Mouse (Mus musculus): ENCODE data around the gene Ube2e1. TPM values are rescaled to one million over a fixed set of nuclear protein-coding genes. Genes with fewer than 3 reads are reported as not detected.
"Not testable (repeated sequence)": the region's sequence is repeated elsewhere in the genome, so short reads cannot be mapped to it uniquely, and the experiment has no call there.

The Ube2e1 gene
- polyA plus RNA-seq, 1 experiment from 2014 or later: 48.1 TPM

GRCm38 (mm10) chr14:18242638-18243130, 89.0 kb downstream of the Ube2e1 start:
- WGBS: 87% methylated on average over 21 of the region's 21 CpGs
- Histone ChIP-seq H3K27ac (replicated peaks; ENCODE audit: low read depth, low read length) (no peak overlapping the region), H3K4me2 (ENCODE audit: low read depth, low read length) (no peak overlapping the region), H3K36me3 (ENCODE audit: control insufficient read depth, insufficient read depth, low read length) (no peaks in the 10 kb centered on the region), H3K4me3 (ENCODE audit: low read depth, low read length) (no peak overlapping the region), H3K9ac (ENCODE audit: low read depth, low read length) (no peak overlapping the region), H3K9me3 (ENCODE audit: control insufficient read depth, low read length) (0 out of 2 replicates have a peak, but pooled peaks cover 3% of the 10 kb centered on the region), H3K27me3 (replicated peaks; ENCODE audit: control insufficient read depth, insufficient read depth, low read length) (no peaks in the 10 kb centered on the region), H3K4me1 (ENCODE audit: control insufficient read depth, insufficient read depth, low read length) (no peaks in the 10 kb centered on the region)
- DNase-seq (ENCODE audit: low spot score) (no peak), ATAC-seq (ENCODE audit: low read depth) (no peak)

- WGBS: 88% methylated on average over 4 of the region's 4 CpGs
- H3K27me3 ChIP-seq (replicated peaks; ENCODE audit: control insufficient read depth, insufficient read depth, low read length): no peaks in the 10 kb centered on the region
- H3K9me3 ChIP-seq (ENCODE audit: control insufficient read depth, low read length): 0 out of 2 replicates have a peak, but pooled peaks cover 3% of the 10 kb centered on the region
- no peaks in the 10 kb centered on the region for H3K36me3 ChIP-seq (ENCODE audit: control insufficient read depth, insufficient read depth, low read length)
- DNase-seq (ENCODE audit: low spot score) (no peak), ATAC-seq (ENCODE audit: low read depth) (no peak)
- H3K4me3 ChIP-seq (ENCODE audit: low read depth, low read length): no peak overlapping the region
- H3K27ac ChIP-seq (replicated peaks; ENCODE audit: low read depth, low read length): no peak overlapping the region
- no peaks in the 10 kb centered on the region for H3K4me1 ChIP-seq (ENCODE audit: control insufficient read depth, insufficient read depth, low read length)
- H3K4me2 ChIP-seq (ENCODE audit: low read depth, low read length): no peak overlapping the region
- H3K9ac ChIP-seq (ENCODE audit: low read depth, low read length): no peak overlapping the region
Observed at GRCm38 (mm10) chr14:18241786-18242185, 89.9 kb downstream of the Ube2e1 start.

GRCm38 (mm10) chr14:18240132-18240531, 91.5 kb downstream of the Ube2e1 start:
- Histone ChIP-seq H3K4me1 (ENCODE audit: control insufficient read depth, insufficient read depth, low read length) (no peaks in the 10 kb centered on the region), H3K36me3 (ENCODE audit: control insufficient read depth, insufficient read depth, low read length) (no peaks in the 10 kb centered on the region), H3K9ac (ENCODE audit: low read depth, low read length) (no peak overlapping the region), H3K27me3 (replicated peaks; ENCODE audit: control insufficient read depth, insufficient read depth, low read length) (no peaks in the 10 kb centered on the region), H3K4me2 (ENCODE audit: low read depth, low read length) (no peak overlapping the region), H3K27ac (replicated peaks; ENCODE audit: low read depth, low read length) (no peak overlapping the region), H3K4me3 (ENCODE audit: low read depth, low read length) (no peak overlapping the region), H3K9me3 (ENCODE audit: control insufficient read depth, low read length) (0 out of 2 replicates have a peak, but pooled peaks cover 3% of the 10 kb centered on the region)
- DNase-seq (ENCODE audit: low spot score): no peak
- no peak for ATAC-seq (ENCODE audit: low read depth)
- 50% methylated on average over 7 of the region's 7 CpGs for WGBS

- WGBS: under 1% methylated on average over 27 of the region's 66 CpGs
- Histone ChIP-seq H3K36me3 (ENCODE audit: control insufficient read depth, insufficient read depth, low read length) (no peaks in the 10 kb centered on the region), H3K4me1 (ENCODE audit: control insufficient read depth, insufficient read depth, low read length) (0 out of 2 replicates have a peak, but pooled peaks cover 5% of the 10 kb centered on the region), H3K9ac (ENCODE audit: low read depth, low read length) (peak within 1 kb of the TSS; percentile 77), H3K27ac (replicated peaks; ENCODE audit: low read depth, low read length) (peak within 1 kb of the TSS; percentile 94), H3K9me3 (ENCODE audit: control insufficient read depth, low read length) (no peaks in the 10 kb centered on the region), H3K27me3 (replicated peaks; ENCODE audit: control insufficient read depth, insufficient read depth, low read length) (no peaks in the 10 kb centered on the region), H3K4me3 (ENCODE audit: low read depth, low read length) (peak within 1 kb of the TSS; percentile 88), H3K4me2 (ENCODE audit: low read depth, low read length) (peak within 1 kb of the TSS; percentile 84)
- DNase-seq (ENCODE audit: low spot score) (peak; percentile 99), ATAC-seq (ENCODE audit: low read depth) (peak; percentile 93)
Observed at GRCm38 (mm10) chr14:18238750-18239731, 92.6 kb downstream of the Ube2e1 start, which contains the start of gene Nr1d2. Gene Nr1d2 (minus strand): TSS chr14:18239127.

- Histone ChIP-seq H3K4me2 (ENCODE audit: low read depth, low read length) (peak overlapping the region; percentile 84), H3K36me3 (ENCODE audit: control insufficient read depth, insufficient read depth, low read length) (no peaks in the 10 kb centered on the region), H3K9me3 (ENCODE audit: control insufficient read depth, low read length) (no peaks in the 10 kb centered on the region), H3K27me3 (replicated peaks; ENCODE audit: control insufficient read depth, insufficient read depth, low read length) (no peaks in the 10 kb centered on the region), H3K4me3 (ENCODE audit: low read depth, low read length) (peak overlapping the region; percentile 88), H3K9ac (ENCODE audit: low read depth, low read length) (peak overlapping the region; percentile 77), H3K4me1 (ENCODE audit: control insufficient read depth, insufficient read depth, low read length) (0 out of 2 replicates have a peak, but pooled peaks cover 5% of the 10 kb centered on the region), H3K27ac (replicated peaks; ENCODE audit: low read depth, low read length) (peak overlapping the region; percentile 94)
- 0% methylated on average over 31 of the region's 71 CpGs for WGBS
- DNase-seq (ENCODE audit: low spot score) (peak; percentile 98), ATAC-seq (ENCODE audit: low read depth) (peak; percentile 93)
Observed at GRCm38 (mm10) chr14:18238131-18238749, 93.4 kb downstream of the Ube2e1 start.

- H3K4me1 ChIP-seq (ENCODE audit: control insufficient read depth, insufficient read depth, low read length): 0 out of 2 replicates have a peak, but pooled peaks cover 5% of the 10 kb centered on the region
- H3K4me2 ChIP-seq (ENCODE audit: low read depth, low read length): peak overlapping the region; percentile 84
- peak overlapping the region; percentile 88 for H3K4me3 ChIP-seq (ENCODE audit: low read depth, low read length)
- ATAC-seq (ENCODE audit: low read depth) (no peak), DNase-seq (ENCODE audit: low spot score) (no peak)
- H3K27ac ChIP-seq (replicated peaks; ENCODE audit: low read depth, low read length): peak overlapping the region; percentile 94
- no peaks in the 10 kb centered on the region for H3K27me3 ChIP-seq (replicated peaks; ENCODE audit: control insufficient read depth, insufficient read depth, low read length)
- no peaks in the 10 kb centered on the region for H3K36me3 ChIP-seq (ENCODE audit: control insufficient read depth, insufficient read depth, low read length)
- H3K9ac ChIP-seq (ENCODE audit: low read depth, low read length): no peak overlapping the region
- H3K9me3 ChIP-seq (ENCODE audit: control insufficient read depth, low read length): no peaks in the 10 kb centered on the region
- 42% methylated on average over 4 of the region's 4 CpGs for WGBS
Observed at GRCm38 (mm10) chr14:18237381-18237780, 94.3 kb downstream of the Ube2e1 start.

- not testable (repeated sequence) for H3K9me3 ChIP-seq (ENCODE audit: control insufficient read depth, low read length); H3K27me3 ChIP-seq (replicated peaks; ENCODE audit: control insufficient read depth, insufficient read depth, low read length); ATAC-seq (ENCODE audit: low read depth); H3K27ac ChIP-seq (replicated peaks; ENCODE audit: low read depth, low read length); DNase-seq (ENCODE audit: low spot score); H3K4me1 ChIP-seq (ENCODE audit: control insufficient read depth, insufficient read depth, low read length); H3K4me2 ChIP-seq (ENCODE audit: low read depth, low read length); H3K9ac ChIP-seq (ENCODE audit: low read depth, low read length); H3K36me3 ChIP-seq (ENCODE audit: control insufficient read depth, insufficient read depth, low read length); H3K4me3 ChIP-seq (ENCODE audit: low read depth, low read length)
- 90% methylated on average over 2 of the region's 2 CpGs for WGBS
Observed at GRCm38 (mm10) chr14:18236496-18237235, 95.0 kb downstream of the Ube2e1 start.

All from embryonic facial prominence, embryonic 14.5 days (tissue).